Mouse (Mus musculus) neural tube, embryonic 15.5 days (tissue): ENCODE results near the gene Tdgf1. TPM values are rescaled to one million over a fixed set of nuclear protein-coding genes. Genes with fewer than 3 reads are reported as not detected.

Experiments
- ATAC-seq: fragments of 200-750 bp; cut with Nextera tagmentation; 2 replicates; pipeline ENCODE4 v1.8.0; 2017; ENCODE audit warnings: mild to moderate bottlenecking, moderate TSS enrichment, moderate library complexity; ENCODE audit not compliant: low FRiP score
- H3K27ac ChIP-seq: fragments of 300-500 bp; sonication (generic); replicated peaks from 2 replicates; pipeline ENCODE4 v1.5.1; 2015; ENCODE audit warnings: mild to moderate bottlenecking, inconsistent platforms
- H3K27me3 ChIP-seq: fragments of 300-500 bp; sonication (generic); replicated peaks from 2 replicates; pipeline ENCODE4 v1.6.1; 2015; ENCODE audit warnings: inconsistent platforms
- H3K36me3 ChIP-seq: fragments of 300-500 bp; sonication (generic); 2 replicates; pipeline ENCODE4 v1.6.1; 2015; ENCODE audit warnings: inconsistent platforms
- H3K4me1 ChIP-seq: fragments of 300-500 bp; sonication (generic); 2 replicates; pipeline ENCODE4 v1.6.1; 2015; ENCODE audit warnings: inconsistent platforms
- H3K4me2 ChIP-seq: fragments of 300-500 bp; sonication (generic); 2 replicates; pipeline ENCODE4 v1.6.1; 2015; ENCODE audit warnings: inconsistent platforms, mild to moderate bottlenecking, moderate library complexity
- H3K4me3 ChIP-seq: fragments of 300-500 bp; sonication (generic); replicated peaks from 2 replicates; pipeline ENCODE4 v1.5.1; 2015; ENCODE audit warnings: mild to moderate bottlenecking, inconsistent platforms
- H3K9ac ChIP-seq: fragments of 300-500 bp; sonication (generic); replicated peaks from 2 replicates; pipeline ENCODE4 v1.6.1; 2015; ENCODE audit warnings: mild to moderate bottlenecking, inconsistent platforms
- H3K9me3 ChIP-seq: fragments of 300-500 bp; sonication (generic); replicated peaks from 2 replicates; pipeline ENCODE4 v1.6.1; 2016; ENCODE audit warnings: inconsistent platforms
- WGBS: fragments of 180-500 bp; shearing (Covaris S2); methylation state at CpG from one replicate; pipeline ENCODE4 v1.1.7; 2015; ENCODE audit warnings: mixed read lengths; 5-methylcytosine and 5-hydroxymethylcytosine counted together
- polyA plus RNA-seq: library from polyadenylated mRNA; unstranded; fragments of >200 nt; fragmentation: Nextera tagmentation; extraction: Ambion mirVana; gene quantifications from 2 replicates; pipeline ENCODE4 v1.2.1, GENCODE M21; 2015

Gene Tdgf1
- 0.28 and 0.45 TPM in 2 replicates for polyA plus RNA-seq

DNA sequence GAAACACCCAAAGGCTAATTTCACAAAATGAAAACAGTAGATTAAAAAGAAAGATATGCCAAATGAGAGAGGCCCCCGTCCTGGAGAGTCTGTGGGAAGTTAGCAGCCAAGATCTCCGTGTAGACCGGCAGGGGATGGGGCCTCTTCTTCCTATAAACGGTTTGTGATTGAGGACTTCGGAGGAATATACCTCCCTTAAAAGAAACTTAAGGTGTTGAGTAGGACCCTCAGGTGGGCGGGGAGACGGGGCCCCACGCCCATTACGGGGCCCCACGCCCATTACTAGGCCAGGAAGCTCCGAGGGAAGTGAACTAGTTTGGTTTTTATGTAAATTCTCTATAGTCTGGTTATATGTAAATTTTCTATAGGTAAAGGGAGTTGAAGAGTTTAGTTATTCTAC is at the start of gene Tdgf1:
Gene Tdgf1, minus strand, starts transcription at position 233 of the 400 bp plus-strand sequence.
- WGBS, result 15% methylated on average over 11 of the region's 11 CpGs
- Histone ChIP-seq H3K4me3 (peak within 1 kb of the TSS; percentile 8; the same call in 1 of the 2 replicates), H3K27ac (no peak within 1 kb of the TSS), H3K9me3 (no peaks in the 10 kb centered on the region), H3K36me3 (no peaks in the 10 kb centered on the region), H3K4me1 (peaks cover 13% of the 10 kb centered on the region), H3K9ac (no peak within 1 kb of the TSS), H3K27me3 (peaks cover 17% of the 10 kb centered on the region; the same call in 1 of the 2 replicates), H3K4me2 (peak within 1 kb of the TSS; percentile 39)
- no peak for ATAC-seq

GRCm38 (mm10) chr9:110994716-110995172 is 48.8 kb upstream of the Tdgf1 start:
- WGBS, result 14% methylated on average over 13 of the region's 13 CpGs
- no peaks in the 10 kb centered on the region for H3K36me3 ChIP-seq
- peak overlapping the region; percentile 60 for H3K27ac ChIP-seq
- H3K9me3 ChIP-seq, result no peaks in the 10 kb centered on the region
- H3K4me2 ChIP-seq, result peak overlapping the region; percentile 57
- H3K4me3 ChIP-seq, result peak overlapping the region; percentile 44
- peak; percentile 88; the same call in 1 of the 2 replicates for ATAC-seq
- H3K27me3 ChIP-seq, result no peaks in the 10 kb centered on the region
- H3K4me1 ChIP-seq, result no peaks in the 10 kb centered on the region
- H3K9ac ChIP-seq, result no peak overlapping the region

GRCm38 (mm10) chr9:110993281-110993709 is 47.3 kb upstream of the Tdgf1 start:
- Histone ChIP-seq H3K4me2 (no peak overlapping the region), H3K27me3 (no peaks in the 10 kb centered on the region), H3K9ac (no peak overlapping the region), H3K36me3 (no peaks in the 10 kb centered on the region), H3K4me1 (no peaks in the 10 kb centered on the region), H3K27ac (no peak overlapping the region), H3K4me3 (no peak overlapping the region), H3K9me3 (no peaks in the 10 kb centered on the region)
- WGBS, result 50% methylated on average over 3 of the region's 3 CpGs
- no peak for ATAC-seq

GRCm38 (mm10) chr9:110990204-110990603 is 44.2 kb upstream of the Tdgf1 start, which contains the start of gene Rtp3:
Gene Rtp3 (minus strand): TSS chr9:110990583.
- H3K4me2 ChIP-seq, result no peak within 1 kb of the TSS
- no peak within 1 kb of the TSS for H3K27ac ChIP-seq
- no peak within 1 kb of the TSS for H3K4me3 ChIP-seq
- ATAC-seq, result no peak
- H3K36me3 ChIP-seq, result no peaks in the 10 kb centered on the region
- H3K4me1 ChIP-seq, result no peaks in the 10 kb centered on the region
- WGBS, result 60% methylated on average over 6 of the region's 6 CpGs
- H3K9ac ChIP-seq, result no peak within 1 kb of the TSS
- no peaks in the 10 kb centered on the region for H3K27me3 ChIP-seq
- H3K9me3 ChIP-seq, result no peaks in the 10 kb centered on the region

DNA sequence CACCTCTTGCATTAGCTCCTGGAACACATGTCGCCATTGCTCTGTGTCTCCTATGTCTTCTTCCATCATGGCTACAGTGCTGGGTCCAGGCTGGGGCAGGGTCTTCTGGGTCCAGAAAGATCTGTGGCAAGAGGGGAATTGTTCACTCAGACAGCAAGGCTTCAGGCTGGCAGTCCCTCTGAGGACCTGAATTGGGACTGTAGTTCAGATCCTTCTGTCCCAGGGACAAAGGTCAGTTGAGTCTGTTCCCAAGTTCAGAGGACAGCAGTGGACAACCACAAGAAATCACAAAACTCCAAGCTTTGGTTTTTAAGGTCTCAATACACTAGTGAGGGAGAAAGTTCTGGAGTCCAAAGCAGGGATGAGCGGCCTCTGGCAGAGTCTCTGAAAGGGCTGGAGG is 43.6 kb upstream of the Tdgf1 start:
- no peak overlapping the region for H3K4me3 ChIP-seq
- H3K4me2 ChIP-seq, result no peak overlapping the region
- ATAC-seq, result no peak
- H3K27ac ChIP-seq, result no peak overlapping the region
- no peak overlapping the region for H3K9ac ChIP-seq
- WGBS, result 100% methylated on average over 2 of the region's 2 CpGs
- H3K36me3 ChIP-seq, result no peaks in the 10 kb centered on the region
- H3K9me3 ChIP-seq, result no peaks in the 10 kb centered on the region
- no peaks in the 10 kb centered on the region for H3K4me1 ChIP-seq
- no peaks in the 10 kb centered on the region for H3K27me3 ChIP-seq

GRCm38 (mm10) chr9:110989141-110989540 is 43.2 kb upstream of the Tdgf1 start:
- no peak overlapping the region for H3K27ac ChIP-seq
- no peak overlapping the region for H3K4me2 ChIP-seq
- no peaks in the 10 kb centered on the region for H3K9me3 ChIP-seq
- H3K36me3 ChIP-seq, result no peaks in the 10 kb centered on the region
- no peaks in the 10 kb centered on the region for H3K4me1 ChIP-seq
- no peaks in the 10 kb centered on the region for H3K27me3 ChIP-seq
- H3K4me3 ChIP-seq, result no peak overlapping the region
- 72% methylated on average over 4 of the region's 4 CpGs for WGBS
- H3K9ac ChIP-seq, result no peak overlapping the region
- no peak for ATAC-seq

GRCm38 (mm10) chr9:110988078-110988477 is 42.1 kb upstream of the Tdgf1 start:
- H3K9me3 ChIP-seq, result no peaks in the 10 kb centered on the region
- H3K9ac ChIP-seq, result no peak overlapping the region
- H3K27ac ChIP-seq, result no peak overlapping the region
- ATAC-seq, result no peak
- 75% methylated on average over 3 of the region's 3 CpGs for WGBS
- H3K4me3 ChIP-seq, result no peak overlapping the region
- H3K27me3 ChIP-seq, result no peaks in the 10 kb centered on the region
- no peaks in the 10 kb centered on the region for H3K4me1 ChIP-seq
- H3K4me2 ChIP-seq, result no peak overlapping the region
- no peaks in the 10 kb centered on the region for H3K36me3 ChIP-seq

- WGBS, result 84% methylated on average over 4 of the region's 4 CpGs
- Histone ChIP-seq H3K27ac (no peak overlapping the region), H3K4me1 (no peaks in the 10 kb centered on the region), H3K9ac (no peak overlapping the region), H3K4me3 (no peak overlapping the region), H3K9me3 (no peaks in the 10 kb centered on the region), H3K36me3 (no peaks in the 10 kb centered on the region), H3K4me2 (no peak overlapping the region), H3K27me3 (no peaks in the 10 kb centered on the region)
- ATAC-seq, result no peak
These were observed 41.4 kb upstream of the Tdgf1 start for GRCm38 (mm10) chr9:110987331-110987730.

- Histone ChIP-seq H3K4me2 (no peak overlapping the region), H3K36me3 (no peaks in the 10 kb centered on the region), H3K4me1 (no peaks in the 10 kb centered on the region), H3K4me3 (no peak overlapping the region), H3K27me3 (no peaks in the 10 kb centered on the region), H3K9me3 (no peaks in the 10 kb centered on the region), H3K9ac (no peak overlapping the region), H3K27ac (no peak overlapping the region)
- WGBS, result 91% methylated on average over 8 of the region's 8 CpGs
- no peak for ATAC-seq
These were observed 40.0 kb upstream of the Tdgf1 start for GRCm38 (mm10) chr9:110985951-110986350.

DNA sequence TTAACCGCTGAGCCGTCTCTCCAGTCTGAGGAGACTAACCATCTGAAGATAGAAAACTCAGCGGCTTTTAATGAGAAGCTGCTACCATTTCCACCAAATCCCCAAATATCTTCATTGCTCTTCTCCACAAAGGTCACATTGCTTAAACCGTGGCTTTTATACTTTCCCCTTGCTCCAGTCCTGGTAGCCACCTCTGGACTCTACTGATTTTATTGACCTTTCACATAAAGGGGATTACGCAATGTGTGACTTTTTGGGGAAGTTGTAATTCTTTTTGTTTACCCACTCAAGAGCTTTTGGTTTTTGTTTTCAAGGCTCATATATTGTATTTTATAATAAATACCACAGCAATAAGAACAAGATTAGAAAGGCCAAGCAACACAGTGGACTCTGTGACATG is 39.6 kb upstream of the Tdgf1 start:
- Histone ChIP-seq H3K4me2 (no peak overlapping the region), H3K4me1 (no peaks in the 10 kb centered on the region), H3K9me3 (no peaks in the 10 kb centered on the region), H3K27ac (no peak overlapping the region), H3K36me3 (no peaks in the 10 kb centered on the region), H3K9ac (no peak overlapping the region), H3K27me3 (no peaks in the 10 kb centered on the region), H3K4me3 (no peak overlapping the region)
- 94% methylated on average over 5 of the region's 5 CpGs for WGBS
- no peak for ATAC-seq

DNA sequence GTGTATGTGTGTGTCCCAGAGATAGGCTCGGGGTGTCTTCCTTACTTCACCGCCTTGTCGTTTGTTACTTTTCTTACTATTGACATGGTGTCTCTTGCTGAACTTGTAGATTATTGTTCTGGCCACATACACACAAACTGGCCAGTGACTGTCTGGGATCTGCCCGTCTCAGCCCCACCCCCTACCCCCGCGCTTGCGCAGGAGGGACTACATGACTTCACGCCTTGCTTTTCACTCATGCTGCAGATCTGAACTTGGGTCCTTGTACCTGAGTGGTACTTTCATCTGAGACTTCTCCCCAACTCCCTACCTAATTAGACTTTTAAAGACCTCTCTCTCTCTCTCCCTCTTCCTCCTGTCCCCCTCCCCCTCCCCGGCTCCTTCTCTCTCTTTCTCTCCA is 38.1 kb upstream of the Tdgf1 start:
- H3K9me3 ChIP-seq, result no peaks in the 10 kb centered on the region
- H3K27ac ChIP-seq, result no peak overlapping the region
- no peak overlapping the region for H3K4me2 ChIP-seq
- 93% methylated on average over 9 of the region's 9 CpGs for WGBS
- no peak overlapping the region for H3K9ac ChIP-seq
- H3K27me3 ChIP-seq, result no peaks in the 10 kb centered on the region
- H3K4me3 ChIP-seq, result no peak overlapping the region
- H3K36me3 ChIP-seq, result no peaks in the 10 kb centered on the region
- no peak for ATAC-seq
- no peaks in the 10 kb centered on the region for H3K4me1 ChIP-seq

GRCm38 (mm10) chr9:110982351-110982750 is 36.4 kb upstream of the Tdgf1 start:
- Histone ChIP-seq H3K27me3 (no peaks in the 10 kb centered on the region), H3K27ac (no peak overlapping the region), H3K9me3 (no peaks in the 10 kb centered on the region), H3K4me2 (no peak overlapping the region), H3K4me3 (no peak overlapping the region), H3K4me1 (no peaks in the 10 kb centered on the region), H3K36me3 (no peaks in the 10 kb centered on the region), H3K9ac (no peak overlapping the region)
- ATAC-seq, result no peak
- WGBS, result 62% methylated on average over 4 of the region's 4 CpGs

GRCm38 (mm10) chr9:110979411-110979810 is 33.5 kb upstream of the Tdgf1 start:
- 95% methylated on average over 11 of the region's 11 CpGs for WGBS
- no peaks in the 10 kb centered on the region for H3K36me3 ChIP-seq
- no peak overlapping the region for H3K4me3 ChIP-seq
- no peak overlapping the region for H3K4me2 ChIP-seq
- no peak overlapping the region for H3K9ac ChIP-seq
- no peaks in the 10 kb centered on the region for H3K27me3 ChIP-seq
- no peaks in the 10 kb centered on the region for H3K4me1 ChIP-seq
- no peaks in the 10 kb centered on the region for H3K9me3 ChIP-seq
- ATAC-seq, result no peak
- no peak overlapping the region for H3K27ac ChIP-seq
